Mouse (Mus musculus) forebrain, embryonic 14.5 days (tissue): ENCODE data around the gene Btbd18. TPM values are rescaled to one million over a fixed set of nuclear protein-coding genes. Genes with fewer than 3 reads are reported as not detected.
A peak's percentile ranks its signal among the peaks of the same experiment; 100 is the strongest.

Experiments used
- ATAC-seq: fragments of 200-750 bp; cut with Nextera tagmentation; 2 replicates; pipeline ENCODE4 v1.8.0; 2017; ENCODE audit warnings: mild to moderate bottlenecking, moderate library complexity
- DNase-seq: peaks from one replicate; pipeline ENCODE4 v3.0.0-alpha.2; 2015; ENCODE audit warnings: low spot score
- H3K27ac ChIP-seq: fragments of 300-500 bp; sonication (generic); 2 replicates; pipeline ENCODE4 v1.5.1; 2014; ENCODE audit warnings: low read depth, mild to moderate bottlenecking, control low read depth, low read length, moderate library complexity
- H3K27me3 ChIP-seq: fragments of 300-500 bp; sonication (generic); replicated peaks from 2 replicates; pipeline ENCODE4 v1.6.1; 2014; ENCODE audit warnings: low read length, control low read depth, mixed read lengths; ENCODE audit not compliant: control insufficient read depth, insufficient read depth
- H3K36me3 ChIP-seq: fragments of 300-500 bp; sonication (generic); 2 replicates; pipeline ENCODE4 v1.6.1; 2014; ENCODE audit warnings: low read length, control low read depth; ENCODE audit not compliant: control insufficient read depth, insufficient read depth
- H3K4me1 ChIP-seq: fragments of 300-500 bp; sonication (generic); 2 replicates; pipeline ENCODE4 v1.6.1; 2014; ENCODE audit warnings: antibody characterized with exemption, low read length, control low read depth; ENCODE audit not compliant: control insufficient read depth, insufficient read depth
- H3K4me2 ChIP-seq: fragments of 300-500 bp; sonication (generic); 2 replicates; pipeline ENCODE4 v1.6.1; 2014; ENCODE audit warnings: mild to moderate bottlenecking, control low read depth, low read length
- H3K4me3 ChIP-seq: fragments of 300-500 bp; sonication (generic); 2 replicates; pipeline ENCODE4 v1.5.1; 2014; ENCODE audit warnings: low read depth, low read length, control low read depth
- H3K9ac ChIP-seq: fragments of 300-500 bp; sonication (generic); 2 replicates; pipeline ENCODE4 v1.6.1; 2014; ENCODE audit warnings: mild to moderate bottlenecking, low read length, control low read depth, moderate library complexity
- H3K9me3 ChIP-seq: fragments of 300-500 bp; sonication (generic); replicated peaks from 2 replicates; pipeline ENCODE4 v1.6.1; 2016; ENCODE audit warnings: low read length, control low read depth, mixed read lengths; ENCODE audit not compliant: control insufficient read depth
- WGBS: fragments of 180-500 bp; shearing (Covaris S2); extraction: QIAGEN DNeasy Blood & Tissue Kit; methylation state at CpG from one replicate; pipeline ENCODE4 v1.1.7; 2014; 5-methylcytosine and 5-hydroxymethylcytosine counted together
- polyA plus RNA-seq: library from polyadenylated mRNA; unstranded; fragments of >200 nt; fragmentation: Nextera tagmentation; extraction: Ambion mirVana; gene quantifications from 2 replicates; pipeline ENCODE4 v1.2.1, GENCODE M21; 2014

The Btbd18 gene
- polyA plus RNA-seq, 1 experiment from 2014 or later: 0.10 TPM

- ATAC-seq (no peak), DNase-seq (no peak)
- Histone ChIP-seq H3K27ac (no peak overlapping the region), H3K36me3 (no peaks in the 10 kb centered on the region), H3K4me3 (no peak overlapping the region), H3K4me2 (no peak overlapping the region), H3K9ac (no peak overlapping the region), H3K27me3 (no peaks in the 10 kb centered on the region), H3K4me1 (peaks cover 39% of the 10 kb centered on the region), H3K9me3 (no peaks in the 10 kb centered on the region)
- WGBS: 45% methylated on average over 7 of the region's 7 CpGs
Observed at GRCm38 (mm10) chr2:84637452-84638165, 21.3 kb upstream of the Btbd18 start.

- WGBS: 73% methylated on average over 5 of the region's 5 CpGs
- no peak overlapping the region for H3K9ac ChIP-seq
- no peaks in the 10 kb centered on the region for H3K9me3 ChIP-seq
- no peak overlapping the region for H3K4me3 ChIP-seq
- no peak overlapping the region for H3K4me2 ChIP-seq
- DNase-seq (no peak), ATAC-seq (no peak)
- no peak overlapping the region for H3K27ac ChIP-seq
- H3K27me3 ChIP-seq: no peaks in the 10 kb centered on the region
- peaks cover 39% of the 10 kb centered on the region for H3K4me1 ChIP-seq
- H3K36me3 ChIP-seq: no peaks in the 10 kb centered on the region
Observed at GRCm38 (mm10) chr2:84638428-84639220, 20.3 kb upstream of the Btbd18 start.

GRCm38 (mm10) chr2:84640833-84641232 lies 18.0 kb upstream of the Btbd18 start:
- no peaks in the 10 kb centered on the region for H3K9me3 ChIP-seq
- no peak overlapping the region for H3K4me2 ChIP-seq
- ATAC-seq (no peak), DNase-seq (no peak)
- H3K36me3 ChIP-seq: no peaks in the 10 kb centered on the region
- no peak overlapping the region for H3K27ac ChIP-seq
- no peak overlapping the region for H3K9ac ChIP-seq
- H3K27me3 ChIP-seq: no peaks in the 10 kb centered on the region
- peaks cover 23% of the 10 kb centered on the region for H3K4me1 ChIP-seq
- H3K4me3 ChIP-seq: no peak overlapping the region

GRCm38 (mm10) chr2:84646138-84646537 lies 12.7 kb upstream of the Btbd18 start:
- H3K4me2 ChIP-seq: no peak overlapping the region
- H3K27ac ChIP-seq: no peak overlapping the region
- WGBS: 79% methylated on average over 1 of the region's 1 CpGs

GRCm38 (mm10) chr2:84647051-84647568 lies 11.8 kb upstream of the Btbd18 start:
- H3K4me3 ChIP-seq: no peak overlapping the region
- peak overlapping the region; percentile 84 for H3K4me2 ChIP-seq
- ATAC-seq (no peak), DNase-seq (no peak)
- H3K27ac ChIP-seq: no peak overlapping the region
- no peaks in the 10 kb centered on the region for H3K36me3 ChIP-seq
- no peak overlapping the region for H3K9ac ChIP-seq
- WGBS: 91% methylated on average over 6 of the region's 6 CpGs
- no peaks in the 10 kb centered on the region for H3K9me3 ChIP-seq
- H3K27me3 ChIP-seq: no peaks in the 10 kb centered on the region
- peaks cover 2% of the 10 kb centered on the region; the same call in 1 of the 2 replicates for H3K4me1 ChIP-seq

More at GRCm38 (mm10) chr2:84646138-84646537, 12.7 kb upstream of the Btbd18 start:
- Histone ChIP-seq H3K36me3 (no peaks in the 10 kb centered on the region), H3K4me3 (no peak overlapping the region), H3K27me3 (no peaks in the 10 kb centered on the region), H3K9me3 (no peaks in the 10 kb centered on the region), H3K4me1 (peaks cover 2% of the 10 kb centered on the region; the same call in 1 of the 2 replicates), H3K9ac (no peak overlapping the region)
- no peak for ATAC-seq
- DNase-seq: no peak

GRCm38 (mm10) chr2:84648369-84648768 lies 10.5 kb upstream of the Btbd18 start:
- no peak for ATAC-seq
- Histone ChIP-seq H3K4me2 (peak overlapping the region; percentile 84), H3K27me3 (no peaks in the 10 kb centered on the region), H3K9me3 (no peaks in the 10 kb centered on the region), H3K36me3 (no peaks in the 10 kb centered on the region), H3K9ac (peak overlapping the region; percentile 70), H3K4me3 (peak overlapping the region; percentile 49), H3K27ac (no peak overlapping the region), H3K4me1 (peaks cover 2% of the 10 kb centered on the region; the same call in 1 of the 2 replicates)
- WGBS: 29% methylated on average over 6 of the region's 6 CpGs
- DNase-seq: peak; percentile 58

- Histone ChIP-seq H3K9me3 (no peaks in the 10 kb centered on the region), H3K27me3 (no peaks in the 10 kb centered on the region), H3K36me3 (no peaks in the 10 kb centered on the region), H3K4me3 (peak overlapping the region; percentile 49), H3K4me2 (peak overlapping the region; percentile 84), H3K4me1 (peaks cover 2% of the 10 kb centered on the region; the same call in 1 of the 2 replicates), H3K27ac (no peak overlapping the region; the same call in 1 of the 2 replicates), H3K9ac (peak overlapping the region; percentile 74)
- ATAC-seq: no peak
- DNase-seq: peak; percentile 17
- WGBS: 0% methylated on average over 10 of the region's 10 CpGs
Observed at GRCm38 (mm10) chr2:84649674-84650073, 9.2 kb upstream of the Btbd18 start.

GRCm38 (mm10) chr2:84650464-84651195 lies 8.2 kb upstream of the Btbd18 start, which contains the start of gene Ctnnd1:
Ctnnd1 (minus strand) TSS chr2:84650765.
- Histone ChIP-seq H3K27me3 (no peaks in the 10 kb centered on the region), H3K27ac (peak within 1 kb of the TSS; percentile 91), H3K9ac (peak within 1 kb of the TSS; percentile 74), H3K4me3 (peak within 1 kb of the TSS; percentile 49), H3K4me2 (peak within 1 kb of the TSS; percentile 84), H3K9me3 (no peaks in the 10 kb centered on the region), H3K4me1 (peaks cover 2% of the 10 kb centered on the region; the same call in 1 of the 2 replicates), H3K36me3 (no peaks in the 10 kb centered on the region)
- under 1% methylated on average over 15 of the region's 15 CpGs for WGBS
- peak; percentile 97 for DNase-seq
- ATAC-seq: peak; percentile 99
